Mouse (Mus musculus): Measurements from ENCODE around the gene Mmp11.

GRCm38 (mm10) chr10:75978835-75979157, 42.5 kb upstream of the Mmp11 start:
- TF ChIP-seq CTCF (IDR thresholded peaks at IDR 0.05; ENCODE audit: control insufficient read depth, insufficient read depth, low read length) (no peak), POLR2A (IDR thresholded peaks at IDR 0.05; ENCODE audit: borderline replicate concordance, control insufficient read depth, low read depth, low read length) (no peak)
